Mouse (Mus musculus) forebrain, embryonic 13.5 days (tissue): ENCODE results near the gene Tnr. TPM values are rescaled to one million over a fixed set of nuclear protein-coding genes. Genes with fewer than 3 reads are reported as not detected.

Source experiments
- ATAC-seq: fragments of 200-750 bp; cut with Nextera tagmentation; 2 replicates; pipeline ENCODE4 v1.8.0; 2017
- H3K27ac ChIP-seq: fragments of 300-500 bp; sonication (generic); 2 replicates; pipeline ENCODE4 v1.5.1; 2015; ENCODE audit warnings: inconsistent platforms, mild to moderate bottlenecking, moderate library complexity
- H3K27me3 ChIP-seq: fragments of 300-500 bp; sonication (generic); 2 replicates; pipeline ENCODE4 v1.6.1; 2015; ENCODE audit warnings: mild to moderate bottlenecking, inconsistent platforms
- H3K36me3 ChIP-seq: fragments of 300-500 bp; sonication (generic); 2 replicates; pipeline ENCODE4 v1.6.1; 2015; ENCODE audit warnings: mild to moderate bottlenecking, inconsistent platforms; ENCODE audit not compliant: poor library complexity, severe bottlenecking
- H3K4me1 ChIP-seq: fragments of 300-500 bp; sonication (generic); 2 replicates; pipeline ENCODE4 v1.6.1; 2015; ENCODE audit warnings: inconsistent platforms
- H3K4me2 ChIP-seq: fragments of 300-500 bp; sonication (generic); 2 replicates; pipeline ENCODE4 v1.6.1; 2015; ENCODE audit warnings: inconsistent platforms, mild to moderate bottlenecking, moderate library complexity
- H3K4me3 ChIP-seq: fragments of 300-500 bp; sonication (generic); 2 replicates; pipeline ENCODE4 v1.5.1; 2015; ENCODE audit warnings: mild to moderate bottlenecking, inconsistent platforms
- H3K9ac ChIP-seq: fragments of 300-500 bp; sonication (generic); 2 replicates; pipeline ENCODE4 v1.6.1; 2015; ENCODE audit warnings: mild to moderate bottlenecking, inconsistent platforms
- H3K9me3 ChIP-seq: fragments of 300-500 bp; sonication (generic); replicated peaks from 2 replicates; pipeline ENCODE4 v1.6.1; 2016; ENCODE audit warnings: inconsistent platforms
- WGBS: fragments of 180-500 bp; shearing (Covaris S2); methylation state at CpG from one replicate; pipeline ENCODE4 v1.1.7; 2015; 5-methylcytosine and 5-hydroxymethylcytosine counted together
- polyA plus RNA-seq: library from polyadenylated mRNA; unstranded; fragments of >200 nt; fragmentation: Nextera tagmentation; extraction: Ambion mirVana; gene quantifications from 2 replicates; pipeline ENCODE4 v1.2.1, GENCODE M21; 2015

Tnr gene
- polyA plus RNA-seq, 1 experiment from 2014 or later = 1.6 TPM

GRCm38 (mm10) chr1:159613561-159613960 is 90.0 kb downstream of the Tnr start:
- H3K4me1 ChIP-seq = peaks cover 19% of the 10 kb centered on the region
- H3K36me3 ChIP-seq = no peaks in the 10 kb centered on the region
- ATAC-seq = no peak
- no peaks in the 10 kb centered on the region for H3K9me3 ChIP-seq
- no peaks in the 10 kb centered on the region for H3K27me3 ChIP-seq
- no peak overlapping the region for H3K27ac ChIP-seq
- 93% methylated on average over 4 of the region's 4 CpGs for WGBS
- no peak overlapping the region for H3K4me2 ChIP-seq
- no peak overlapping the region for H3K4me3 ChIP-seq
- no peak overlapping the region for H3K9ac ChIP-seq

GRCm38 (mm10) chr1:159614062-159614601 is 90.6 kb downstream of the Tnr start:
- H3K27ac ChIP-seq = peak overlapping the region; percentile 89; the same call in 1 of the 2 replicates
- peaks cover 19% of the 10 kb centered on the region for H3K4me1 ChIP-seq
- no peaks in the 10 kb centered on the region for H3K9me3 ChIP-seq
- no peak overlapping the region for H3K9ac ChIP-seq
- WGBS = 81% methylated on average over 6 of the region's 6 CpGs
- no peak for ATAC-seq
- H3K36me3 ChIP-seq = no peaks in the 10 kb centered on the region
- no peak overlapping the region for H3K4me2 ChIP-seq
- H3K4me3 ChIP-seq = no peak overlapping the region
- H3K27me3 ChIP-seq = no peaks in the 10 kb centered on the region

- no peaks in the 10 kb centered on the region for H3K27me3 ChIP-seq
- ATAC-seq = peak; percentile 89
- WGBS = 37% methylated on average over 16 of the region's 16 CpGs
- H3K4me1 ChIP-seq = peaks cover 19% of the 10 kb centered on the region
- peak overlapping the region; percentile 13; the same call in 1 of the 2 replicates for H3K9ac ChIP-seq
- no peak overlapping the region for H3K4me3 ChIP-seq
- H3K27ac ChIP-seq = peak overlapping the region; percentile 89
- peak overlapping the region; percentile 44 for H3K4me2 ChIP-seq
- no peaks in the 10 kb centered on the region for H3K36me3 ChIP-seq
- no peaks in the 10 kb centered on the region for H3K9me3 ChIP-seq
Observed at GRCm38 (mm10) chr1:159614644-159615431, 91.3 kb downstream of the Tnr start.

GRCm38 (mm10) chr1:159615686-159616085 is 92.1 kb downstream of the Tnr start:
- WGBS = 51% methylated on average over 4 of the region's 4 CpGs
- peaks cover 19% of the 10 kb centered on the region for H3K4me1 ChIP-seq
- H3K27me3 ChIP-seq = no peaks in the 10 kb centered on the region
- ATAC-seq = no peak
- no peak overlapping the region for H3K4me2 ChIP-seq
- H3K27ac ChIP-seq = peak overlapping the region; percentile 89
- H3K9ac ChIP-seq = no peak overlapping the region
- no peaks in the 10 kb centered on the region for H3K9me3 ChIP-seq
- H3K4me3 ChIP-seq = no peak overlapping the region
- H3K36me3 ChIP-seq = no peaks in the 10 kb centered on the region

- Histone ChIP-seq H3K4me3 (no peak overlapping the region), H3K9ac (no peak overlapping the region), H3K36me3 (no peaks in the 10 kb centered on the region), H3K27me3 (no peaks in the 10 kb centered on the region), H3K4me1 (peaks cover 18% of the 10 kb centered on the region), H3K9me3 (no peaks in the 10 kb centered on the region), H3K4me2 (no peak overlapping the region), H3K27ac (no peak overlapping the region)
- no peak for ATAC-seq
- WGBS = 82% methylated on average over 2 of the region's 2 CpGs
Observed at GRCm38 (mm10) chr1:159619205-159619604, 95.6 kb downstream of the Tnr start.

- Histone ChIP-seq H3K36me3 (no peaks in the 10 kb centered on the region), H3K27ac (no peak overlapping the region), H3K4me1 (no peaks in the 10 kb centered on the region), H3K9ac (no peak overlapping the region), H3K9me3 (no peaks in the 10 kb centered on the region), H3K27me3 (no peaks in the 10 kb centered on the region), H3K4me2 (no peak overlapping the region), H3K4me3 (no peak overlapping the region)
- no peak for ATAC-seq
- WGBS = 60% methylated on average over 1 of the region's 1 CpGs
Observed at GRCm38 (mm10) chr1:159621321-159621720, 97.8 kb downstream of the Tnr start.

- no peak for ATAC-seq
- Histone ChIP-seq H3K4me1 (no peaks in the 10 kb centered on the region), H3K27ac (no peak overlapping the region), H3K4me3 (no peak overlapping the region), H3K9ac (no peak overlapping the region), H3K9me3 (no peaks in the 10 kb centered on the region), H3K27me3 (no peaks in the 10 kb centered on the region), H3K4me2 (no peak overlapping the region), H3K36me3 (no peaks in the 10 kb centered on the region)
- 89% methylated on average over 3 of the region's 3 CpGs for WGBS
Observed at GRCm38 (mm10) chr1:159629119-159629518, 105.5 kb downstream of the Tnr start.

GRCm38 (mm10) chr1:159629822-159630589 is 106.4 kb downstream of the Tnr start:
- H3K27me3 ChIP-seq = no peaks in the 10 kb centered on the region
- H3K9ac ChIP-seq = no peak overlapping the region
- 75% methylated on average over 5 of the region's 5 CpGs for WGBS
- no peak overlapping the region for H3K4me2 ChIP-seq
- no peaks in the 10 kb centered on the region for H3K36me3 ChIP-seq
- H3K9me3 ChIP-seq = no peaks in the 10 kb centered on the region
- H3K4me3 ChIP-seq = no peak overlapping the region
- H3K4me1 ChIP-seq = no peaks in the 10 kb centered on the region
- H3K27ac ChIP-seq = no peak overlapping the region
- no peak for ATAC-seq

GRCm38 (mm10) chr1:159632558-159632957 is 109.0 kb downstream of the Tnr start:
- WGBS = 76% methylated on average over 3 of the region's 3 CpGs
- Histone ChIP-seq H3K27me3 (no peaks in the 10 kb centered on the region), H3K9me3 (no peaks in the 10 kb centered on the region), H3K9ac (no peak overlapping the region), H3K27ac (no peak overlapping the region), H3K4me2 (no peak overlapping the region), H3K4me3 (no peak overlapping the region), H3K36me3 (no peaks in the 10 kb centered on the region), H3K4me1 (no peaks in the 10 kb centered on the region)
- ATAC-seq = no peak

- Histone ChIP-seq H3K9me3 (no peaks in the 10 kb centered on the region), H3K4me1 (no peaks in the 10 kb centered on the region), H3K36me3 (no peaks in the 10 kb centered on the region), H3K27me3 (no peaks in the 10 kb centered on the region), H3K27ac (no peak overlapping the region), H3K4me3 (no peak overlapping the region), H3K9ac (no peak overlapping the region), H3K4me2 (no peak overlapping the region)
- ATAC-seq = no peak
- 93% methylated on average over 4 of the region's 4 CpGs for WGBS
Observed at GRCm38 (mm10) chr1:159639408-159639807, 115.8 kb downstream of the Tnr start.

GRCm38 (mm10) chr1:159645719-159646118 is 122.2 kb downstream of the Tnr start:
- H3K36me3 ChIP-seq = no peaks in the 10 kb centered on the region
- H3K4me1 ChIP-seq = 0 out of 2 replicates have a peak, but pooled peaks cover 4% of the 10 kb centered on the region
- H3K27me3 ChIP-seq = no peaks in the 10 kb centered on the region
- no peak overlapping the region for H3K4me2 ChIP-seq
- ATAC-seq = no peak
- no peaks in the 10 kb centered on the region for H3K9me3 ChIP-seq
- no peak overlapping the region for H3K9ac ChIP-seq
- WGBS = 95% methylated on average over 4 of the region's 4 CpGs
- H3K4me3 ChIP-seq = no peak overlapping the region
- no peak overlapping the region for H3K27ac ChIP-seq

- no peak overlapping the region for H3K27ac ChIP-seq
- 0 out of 2 replicates have a peak, but pooled peaks cover 4% of the 10 kb centered on the region for H3K4me1 ChIP-seq
- H3K9ac ChIP-seq = no peak overlapping the region
- WGBS = 33% methylated on average over 4 of the region's 4 CpGs
- H3K4me3 ChIP-seq = no peak overlapping the region
- H3K9me3 ChIP-seq = no peaks in the 10 kb centered on the region
- H3K4me2 ChIP-seq = no peak overlapping the region
- H3K27me3 ChIP-seq = no peaks in the 10 kb centered on the region
- H3K36me3 ChIP-seq = no peaks in the 10 kb centered on the region
- no peak for ATAC-seq
Observed at GRCm38 (mm10) chr1:159650486-159650885, 126.9 kb downstream of the Tnr start.
